Mouse (Mus musculus) ES-Bruce4 (cell line): ENCODE data around the gene Abhd14a. TPM values are rescaled to one million over a fixed set of nuclear protein-coding genes. Genes with fewer than 3 reads are reported as not detected.

ENCODE experiments used
- H3K27ac ChIP-seq: 2 replicates; pipeline ENCODE4 v1.5.1; 2012; ENCODE audit warnings: low read length, inconsistent platforms; ENCODE audit not compliant: insufficient read depth
- H3K27me3 ChIP-seq: 2 replicates; pipeline ENCODE4 v1.6.1; 2012; ENCODE audit warnings: mild to moderate bottlenecking, low read length, inconsistent platforms; ENCODE audit not compliant: control insufficient read depth, poor library complexity, insufficient read depth, severe bottlenecking
- H3K36me3 ChIP-seq: 2 replicates; pipeline ENCODE4 v1.6.1; 2012; ENCODE audit warnings: inconsistent platforms, mild to moderate bottlenecking, low read length, moderate library complexity; ENCODE audit not compliant: control insufficient read depth, poor library complexity, insufficient read depth, severe bottlenecking
- H3K4me1 ChIP-seq: one replicate; pipeline ENCODE4 v1.8.1; 2011; ENCODE audit warnings: low read length; ENCODE audit not compliant: control insufficient read depth, insufficient read depth
- H3K4me3 ChIP-seq: 2 replicates; pipeline ENCODE4 v1.5.1; 2011; ENCODE audit warnings: low read depth, mild to moderate bottlenecking, low read length
- H3K9ac ChIP-seq: 2 replicates; pipeline ENCODE4 v1.6.1; 2012; ENCODE audit warnings: low read depth, mild to moderate bottlenecking, inconsistent platforms; ENCODE audit not compliant: poor library complexity, severe bottlenecking
- H3K9me3 ChIP-seq: replicated peaks from 2 replicates; pipeline ENCODE4 v1.6.1; 2012; ENCODE audit warnings: mild to moderate bottlenecking, low read length, inconsistent platforms; ENCODE audit not compliant: control insufficient read depth, poor library complexity, insufficient read depth, severe bottlenecking
- CTCF ChIP-seq: IDR thresholded peaks from one replicate; pipeline ENCODE4 v1.8.1; 2011; ENCODE audit warnings: low read depth, low read length
- EP300 ChIP-seq: IDR thresholded peaks from 2 replicates; pipeline ENCODE4 v1.6.1; 2011; ENCODE audit warnings: low read depth, low read length; ENCODE audit not compliant: insufficient read depth
- POLR2A ChIP-seq: IDR thresholded peaks from one replicate; pipeline ENCODE4 v1.8.1; 2011; ENCODE audit warnings: low read length; ENCODE audit not compliant: insufficient read depth
- polyA plus RNA-seq: library from polyadenylated mRNA; stranded (reverse); fragments of >200 nt; gene quantifications from 2 replicates; pipeline ENCODE4 v1.2.4, GENCODE M21; 2011; ENCODE audit warnings: low read depth; ENCODE audit not compliant: missing spikeins, insufficient read depth, insufficient read length

The Abhd14a gene
- polyA plus RNA-seq, 1 experiment = 35.5 TPM

DNA sequence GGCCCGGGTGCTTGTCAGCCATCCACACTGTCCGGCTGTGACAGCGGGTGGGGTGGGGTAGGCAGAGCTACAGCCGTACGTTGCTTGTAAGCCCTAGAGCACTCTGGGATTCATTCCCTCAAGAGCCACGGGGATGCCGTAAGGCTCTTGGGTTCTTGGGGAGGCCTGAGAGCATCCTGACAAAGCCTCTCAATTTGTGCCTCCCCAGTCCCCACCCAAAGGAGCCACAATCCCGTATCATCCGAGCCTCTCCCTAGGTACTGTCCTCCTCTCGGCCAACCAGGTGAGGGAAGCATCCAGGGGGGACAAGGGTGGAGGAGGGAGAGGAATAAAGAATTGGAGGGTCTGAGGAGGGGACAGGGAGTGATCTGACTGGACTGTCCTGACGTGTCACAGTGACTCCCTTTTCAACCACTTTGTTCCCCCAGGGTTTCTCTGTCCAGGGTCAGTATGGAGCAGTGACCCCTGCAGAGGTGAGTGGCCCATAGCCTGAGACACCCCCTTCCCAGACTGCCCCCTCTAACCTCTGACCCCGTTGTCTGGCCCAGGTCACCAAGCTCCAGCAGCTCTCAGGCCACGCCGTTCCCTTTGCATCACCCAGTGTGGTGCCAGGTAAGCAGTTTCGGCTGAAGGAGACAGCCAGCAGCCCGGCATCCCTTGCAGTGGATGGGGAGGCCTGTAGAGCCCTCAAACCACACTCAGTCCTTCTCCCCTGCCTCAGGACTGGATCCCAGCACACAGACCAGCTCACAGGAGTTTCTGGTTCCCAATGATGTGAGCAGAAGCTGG, 14.4 kb upstream of the Abhd14a start:
- Histone ChIP-seq H3K36me3 (no peaks in the 10 kb centered on the region), H3K4me3 (no peak overlapping the region), H3K27ac (no peak overlapping the region), H3K9me3 (no peaks in the 10 kb centered on the region), H3K27me3 (no peaks in the 10 kb centered on the region), H3K4me1 (peaks cover 9% of the 10 kb centered on the region), H3K9ac (no peak overlapping the region)
- TF ChIP-seq CTCF (no peak), POLR2A (no peak), EP300 (no peak)

DNA sequence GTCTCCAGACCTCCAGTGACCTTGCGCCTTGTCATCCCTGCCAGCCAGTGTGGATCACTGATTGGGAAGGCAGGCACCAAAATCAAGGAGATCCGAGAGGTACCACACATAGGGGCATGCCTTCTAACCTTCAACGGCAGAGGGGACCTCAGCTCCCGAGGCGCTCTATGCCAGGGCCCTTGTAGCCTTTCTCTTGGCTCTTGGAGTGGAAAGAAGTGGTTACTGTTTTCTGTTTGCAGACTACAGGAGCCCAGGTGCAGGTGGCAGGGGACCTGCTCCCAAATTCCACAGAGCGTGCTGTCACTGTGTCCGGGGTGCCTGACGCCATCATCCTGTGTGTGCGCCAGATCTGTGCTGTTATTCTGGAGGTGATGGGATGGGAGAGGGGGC, 13.5 kb upstream of the Abhd14a start:
- TF ChIP-seq POLR2A (no peak), EP300 (no peak), CTCF (no peak)
- Histone ChIP-seq H3K27me3 (no peaks in the 10 kb centered on the region), H3K36me3 (no peaks in the 10 kb centered on the region), H3K9me3 (no peaks in the 10 kb centered on the region), H3K27ac (no peak overlapping the region), H3K4me1 (peaks cover 14% of the 10 kb centered on the region), H3K4me3 (no peak overlapping the region), H3K9ac (no peak overlapping the region)

DNA sequence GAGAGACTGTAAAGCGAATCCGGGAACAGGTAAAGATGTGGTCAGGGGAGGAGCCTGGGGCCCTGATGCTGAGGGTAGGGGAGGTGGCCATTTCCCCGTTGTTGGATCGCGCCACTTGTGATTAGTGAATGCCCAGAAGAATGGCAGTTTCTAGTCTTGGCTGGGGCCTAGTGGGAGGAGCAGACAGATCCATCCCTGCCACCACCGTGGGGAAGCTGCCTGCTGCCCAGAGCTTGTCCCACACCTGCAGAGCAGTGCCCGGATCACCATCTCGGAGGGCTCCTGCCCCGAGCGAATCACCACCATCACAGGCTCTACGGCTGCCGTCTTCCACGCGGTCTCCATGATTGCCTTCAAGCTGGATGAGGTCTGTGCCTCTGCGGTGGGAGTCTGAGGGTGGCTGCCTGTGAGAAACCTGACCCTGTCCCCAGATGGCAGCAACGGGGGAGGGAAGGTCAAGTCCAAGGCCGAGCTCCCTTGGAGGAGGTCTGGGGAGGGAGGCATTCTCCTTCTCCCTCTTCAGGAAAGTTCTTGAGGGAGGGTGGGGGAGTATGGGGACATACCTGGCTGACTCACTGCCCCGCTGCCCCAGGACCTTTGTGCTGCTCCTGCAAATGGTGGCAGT, 13.0 kb upstream of the Abhd14a start:
- no peak for TF ChIP-seq POLR2A
- TF ChIP-seq CTCF = no peak
- TF ChIP-seq EP300 = no peak
- H3K4me3 ChIP-seq = no peak overlapping the region
- H3K36me3 ChIP-seq = no peaks in the 10 kb centered on the region
- no peaks in the 10 kb centered on the region for H3K9me3 ChIP-seq
- H3K27ac ChIP-seq = no peak overlapping the region
- H3K27me3 ChIP-seq = no peaks in the 10 kb centered on the region
- no peak overlapping the region for H3K9ac ChIP-seq
- peaks cover 14% of the 10 kb centered on the region for H3K4me1 ChIP-seq

DNA sequence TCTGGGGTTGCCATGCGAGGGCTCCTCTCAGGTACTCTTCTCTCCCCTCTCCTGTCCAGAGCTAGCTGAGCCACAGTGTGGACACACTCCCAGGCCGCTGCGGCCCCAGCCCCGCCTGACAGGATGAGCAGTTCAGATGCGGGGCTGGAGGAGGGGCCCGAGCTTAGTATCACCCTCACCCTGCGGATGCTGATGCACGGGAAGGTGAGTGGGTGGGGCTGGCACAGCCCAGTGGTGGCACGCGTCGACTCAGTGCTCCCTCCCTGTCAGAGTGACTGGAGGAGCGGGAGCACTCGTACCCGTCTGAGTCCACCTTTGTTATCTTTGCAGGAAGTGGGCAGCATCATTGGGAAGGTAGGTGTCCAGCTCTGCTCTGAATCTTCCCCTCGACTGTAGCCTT, 12.5 kb upstream of the Abhd14a start:
- Histone ChIP-seq H3K36me3 (no peaks in the 10 kb centered on the region), H3K9me3 (no peaks in the 10 kb centered on the region), H3K27ac (no peak overlapping the region), H3K27me3 (no peaks in the 10 kb centered on the region), H3K9ac (no peak overlapping the region), H3K4me3 (no peak overlapping the region), H3K4me1 (peaks cover 14% of the 10 kb centered on the region)
- TF ChIP-seq POLR2A = no peak
- TF ChIP-seq CTCF = no peak

DNA sequence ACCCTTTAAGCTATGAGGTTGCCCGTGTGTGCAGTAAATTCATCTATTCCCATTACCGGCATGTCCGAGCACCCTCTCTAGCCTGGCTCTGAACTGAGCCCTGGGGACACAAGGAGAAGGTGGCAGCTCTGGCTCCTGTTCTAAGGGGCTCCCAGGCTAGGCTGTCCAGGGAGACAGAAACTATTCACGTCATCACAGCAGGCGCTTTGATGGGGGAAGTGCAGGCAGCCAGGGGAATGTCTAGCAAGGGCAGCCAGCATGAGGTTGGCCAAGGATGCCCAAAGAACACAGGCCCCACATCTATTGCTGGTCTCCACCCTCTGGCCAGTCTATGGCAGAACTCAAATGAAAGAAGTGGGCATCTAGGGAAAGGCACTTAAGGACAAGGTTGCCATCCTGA, 10.4 kb upstream of the Abhd14a start:
- Histone ChIP-seq H3K4me1 (peaks cover 14% of the 10 kb centered on the region), H3K4me3 (no peak overlapping the region), H3K9ac (no peak overlapping the region), H3K36me3 (no peaks in the 10 kb centered on the region), H3K27ac (no peak overlapping the region), H3K27me3 (no peaks in the 10 kb centered on the region), H3K9me3 (no peaks in the 10 kb centered on the region)
- no peak for TF ChIP-seq CTCF
- TF ChIP-seq POLR2A = no peak

DNA sequence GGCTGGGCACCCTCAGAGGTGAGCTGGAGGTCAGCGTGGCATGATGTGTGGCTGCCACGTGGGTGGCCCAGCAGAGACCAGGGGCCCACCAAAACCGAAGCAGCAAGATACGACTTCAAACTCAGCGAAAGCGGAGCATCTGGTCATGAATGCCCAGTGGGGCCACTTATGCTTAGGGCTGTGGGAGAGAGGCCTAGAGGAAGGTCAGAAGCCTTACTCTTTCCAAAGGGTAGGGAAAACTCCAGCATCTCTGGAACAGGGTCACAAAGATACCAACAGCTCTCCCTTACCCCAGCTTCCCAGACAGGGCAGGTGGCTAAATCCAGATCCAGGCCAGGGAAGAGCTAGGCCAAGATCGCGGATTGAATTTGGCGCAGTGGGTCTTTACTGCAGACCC, 9.7 kb upstream of the Abhd14a start:
- Histone ChIP-seq H3K9ac (no peak overlapping the region), H3K27me3 (no peaks in the 10 kb centered on the region), H3K9me3 (no peaks in the 10 kb centered on the region), H3K36me3 (no peaks in the 10 kb centered on the region), H3K4me1 (peaks cover 14% of the 10 kb centered on the region), H3K4me3 (no peak overlapping the region), H3K27ac (no peak overlapping the region)
- TF ChIP-seq EP300 = no peak
- no peak for TF ChIP-seq CTCF
- no peak for TF ChIP-seq POLR2A
